Mouse (Mus musculus) neural tube, embryonic 14.5 days (tissue): ENCODE measurements at regions not wholly inside any gene's neighbourhood (a gene's known extent, or its start where the extent isn't known, plus 50 kb on each side); places are given as distances from the start of the nearest gene placed in this dataset.

Source experiments
- ATAC-seq: fragments of 200-750 bp; cut with Nextera tagmentation; 2 replicates; pipeline ENCODE4 v1.8.0; 2017; ENCODE audit warnings: low read depth, mild to moderate bottlenecking, moderate TSS enrichment, moderate library complexity
- H3K27ac ChIP-seq: fragments of 300-500 bp; sonication (generic); 2 replicates; pipeline ENCODE4 v1.5.1; 2014; ENCODE audit warnings: low read depth, mild to moderate bottlenecking, control low read depth, low read length, moderate library complexity, mixed read lengths
- H3K27me3 ChIP-seq: fragments of 300-500 bp; sonication (generic); 2 replicates; pipeline ENCODE4 v1.6.1; 2014; ENCODE audit warnings: low read length; ENCODE audit not compliant: control insufficient read depth, insufficient read depth
- H3K36me3 ChIP-seq: fragments of 300-500 bp; sonication (generic); 2 replicates; pipeline ENCODE4 v1.6.1; 2014; ENCODE audit warnings: low read length, mixed read lengths; ENCODE audit not compliant: control insufficient read depth, insufficient read depth
- H3K4me1 ChIP-seq: fragments of 300-500 bp; sonication (generic); 2 replicates; pipeline ENCODE4 v1.6.1; 2014; ENCODE audit warnings: low read length; ENCODE audit not compliant: control insufficient read depth, insufficient read depth
- H3K4me2 ChIP-seq: fragments of 300-500 bp; sonication (generic); 2 replicates; pipeline ENCODE4 v1.6.1; 2014; ENCODE audit warnings: mild to moderate bottlenecking, low read depth, low read length, control low read depth
- H3K4me3 ChIP-seq: fragments of 300-500 bp; sonication (generic); 2 replicates; pipeline ENCODE4 v1.5.1; 2014; ENCODE audit warnings: low read depth, low read length, control low read depth, mixed read lengths
- H3K9ac ChIP-seq: fragments of 300-500 bp; sonication (generic); replicated peaks from 2 replicates; pipeline ENCODE4 v1.6.1; 2014; ENCODE audit warnings: low read depth, mild to moderate bottlenecking, control low read depth, low read length, mixed read lengths
- H3K9me3 ChIP-seq: fragments of 300-500 bp; sonication (generic); 2 replicates; pipeline ENCODE4 v1.6.1; 2016; ENCODE audit warnings: low read length; ENCODE audit not compliant: control insufficient read depth
- WGBS: fragments of 180-500 bp; shearing (Covaris S2); extraction: QIAGEN DNeasy Blood & Tissue Kit; methylation state at CpG from one replicate; pipeline ENCODE4 v1.1.7; 2014; 5-methylcytosine and 5-hydroxymethylcytosine counted together

DNA sequence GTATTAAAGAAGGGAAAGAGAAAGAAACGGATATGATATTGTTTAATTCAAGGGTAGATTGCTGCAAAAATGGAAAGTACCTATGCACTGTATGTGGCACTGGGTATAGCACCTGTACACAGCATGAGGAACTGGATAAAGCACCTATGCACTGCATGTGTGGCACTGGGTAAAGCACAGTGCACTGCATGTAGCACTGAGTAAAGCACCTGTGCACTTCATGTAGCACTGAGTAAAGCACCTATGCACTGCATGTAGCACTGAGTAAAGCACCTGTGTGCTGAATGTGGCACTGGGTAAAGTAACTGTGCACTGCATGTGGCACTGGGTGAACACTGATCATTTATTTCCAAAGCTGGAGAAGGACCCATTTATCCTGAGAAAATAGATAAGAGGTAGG lies 280.2 kb upstream of the Fam49a start:
- Histone ChIP-seq H3K9me3 (no peaks in the 10 kb centered on the region), H3K27ac (no peak overlapping the region), H3K36me3 (no peaks in the 10 kb centered on the region), H3K27me3 (no peaks in the 10 kb centered on the region), H3K9ac (no peak overlapping the region), H3K4me2 (no peak overlapping the region), H3K4me1 (no peaks in the 10 kb centered on the region), H3K4me3 (no peak overlapping the region)
- no peak for ATAC-seq
- 81% methylated on average over 1 of the region's 1 CpGs for WGBS

DNA sequence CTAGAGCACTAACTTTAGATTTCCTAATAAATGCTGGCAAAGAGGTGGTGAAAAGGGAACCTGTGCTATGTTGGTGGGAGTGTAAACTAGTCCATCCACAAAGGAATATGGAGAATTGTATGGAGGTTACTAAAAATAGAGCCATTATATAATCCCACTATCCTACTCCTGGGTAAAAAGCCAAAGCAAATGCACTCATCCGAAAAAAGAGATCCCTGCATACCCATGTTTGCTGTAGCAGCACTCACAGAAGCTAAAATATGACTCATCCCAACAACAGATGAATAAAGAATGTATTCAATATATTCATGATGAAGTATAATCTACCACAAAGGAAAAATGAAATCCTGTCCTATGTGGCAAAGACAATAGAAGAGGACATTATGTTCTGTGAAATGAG lies 268.4 kb upstream of the Fam49a start:
- Histone ChIP-seq H3K27me3 (no peaks in the 10 kb centered on the region), H3K4me3 (no peak overlapping the region), H3K4me2 (no peak overlapping the region), H3K36me3 (no peaks in the 10 kb centered on the region), H3K27ac (no peak overlapping the region), H3K9ac (no peak overlapping the region), H3K4me1 (no peaks in the 10 kb centered on the region), H3K9me3 (no peaks in the 10 kb centered on the region)
- 88% methylated on average over 1 of the region's 1 CpGs for whole genome bisulfite sequencing
- ATAC-seq = no peak

DNA sequence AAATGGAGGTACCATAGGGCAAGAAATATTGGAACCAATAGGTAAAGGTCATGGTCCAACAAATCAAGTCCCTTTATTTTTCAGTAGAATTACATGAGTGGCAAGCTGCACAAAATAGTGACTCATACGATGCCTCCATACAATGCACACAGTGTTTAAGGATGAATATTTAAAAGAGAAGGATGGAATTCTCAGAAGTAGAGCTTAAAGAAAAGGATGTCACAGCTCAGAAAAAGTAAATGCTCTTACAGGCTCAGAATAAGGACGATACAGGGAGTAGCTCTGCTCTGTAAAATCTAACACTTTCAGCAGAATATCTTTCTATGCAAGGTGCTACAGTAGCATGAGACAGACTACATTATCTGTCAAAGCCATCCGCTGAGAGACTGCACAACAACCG lies 262.7 kb upstream of the Fam49a start:
- Histone ChIP-seq H3K9ac (no peak overlapping the region), H3K27ac (no peak overlapping the region), H3K36me3 (no peaks in the 10 kb centered on the region), H3K4me2 (no peak overlapping the region), H3K9me3 (no peaks in the 10 kb centered on the region), H3K4me1 (no peaks in the 10 kb centered on the region), H3K27me3 (no peaks in the 10 kb centered on the region), H3K4me3 (no peak overlapping the region)
- WGBS = 82% methylated on average over 4 of the region's 4 CpGs
- no peak for ATAC-seq

DNA sequence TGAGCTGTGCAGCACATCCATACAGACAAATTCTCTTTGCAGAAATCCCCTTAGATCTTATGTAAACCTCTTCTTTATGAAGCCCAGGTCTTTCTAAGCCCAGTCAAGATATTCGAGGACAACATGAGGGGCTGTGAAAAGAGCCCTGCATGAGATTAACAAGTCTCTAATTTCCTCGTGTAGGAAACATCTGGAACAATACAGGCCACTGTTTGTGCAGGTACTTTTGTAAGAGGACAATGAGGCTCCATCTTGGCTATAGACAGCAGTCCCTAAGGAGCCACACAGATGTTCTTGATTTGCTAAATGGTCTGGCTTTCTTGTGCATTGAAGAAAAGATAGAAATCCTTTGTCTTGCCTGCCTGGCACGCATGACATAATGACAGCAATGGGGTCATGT lies 259.5 kb upstream of the Fam49a start:
- Histone ChIP-seq H3K4me2 (no peak overlapping the region), H3K4me1 (no peaks in the 10 kb centered on the region), H3K36me3 (no peaks in the 10 kb centered on the region), H3K4me3 (no peak overlapping the region), H3K27ac (no peak overlapping the region), H3K9ac (no peak overlapping the region), H3K27me3 (no peaks in the 10 kb centered on the region), H3K9me3 (no peaks in the 10 kb centered on the region)
- ATAC-seq = no peak
- WGBS = 41% methylated on average over 3 of the region's 3 CpGs

DNA sequence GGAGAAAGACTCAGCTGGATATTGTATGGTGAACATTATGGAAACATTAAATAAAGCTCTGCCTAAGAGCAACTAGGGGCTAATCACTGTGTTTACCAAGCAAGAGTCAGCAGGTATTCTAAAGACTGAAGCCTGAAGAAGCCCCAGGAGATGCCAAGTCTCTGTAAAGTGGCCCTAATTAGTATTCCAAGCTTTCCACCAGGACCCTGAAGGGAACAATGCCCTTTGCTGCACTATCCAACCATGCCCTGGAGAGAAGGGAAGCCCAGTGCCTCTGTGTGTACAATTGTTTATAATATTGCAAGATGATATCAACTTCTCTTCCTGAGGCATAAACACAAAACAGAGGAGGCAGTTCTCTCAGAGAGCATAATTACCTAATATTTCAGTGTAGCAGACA lies 251.3 kb upstream of the Fam49a start:
- no peaks in the 10 kb centered on the region for H3K9me3 ChIP-seq
- H3K27me3 ChIP-seq = no peaks in the 10 kb centered on the region
- H3K36me3 ChIP-seq = no peaks in the 10 kb centered on the region
- H3K4me1 ChIP-seq = no peaks in the 10 kb centered on the region
- no peak overlapping the region for H3K4me3 ChIP-seq
- no peak overlapping the region for H3K9ac ChIP-seq
- ATAC-seq = no peak
- H3K27ac ChIP-seq = no peak overlapping the region
- H3K4me2 ChIP-seq = no peak overlapping the region

DNA sequence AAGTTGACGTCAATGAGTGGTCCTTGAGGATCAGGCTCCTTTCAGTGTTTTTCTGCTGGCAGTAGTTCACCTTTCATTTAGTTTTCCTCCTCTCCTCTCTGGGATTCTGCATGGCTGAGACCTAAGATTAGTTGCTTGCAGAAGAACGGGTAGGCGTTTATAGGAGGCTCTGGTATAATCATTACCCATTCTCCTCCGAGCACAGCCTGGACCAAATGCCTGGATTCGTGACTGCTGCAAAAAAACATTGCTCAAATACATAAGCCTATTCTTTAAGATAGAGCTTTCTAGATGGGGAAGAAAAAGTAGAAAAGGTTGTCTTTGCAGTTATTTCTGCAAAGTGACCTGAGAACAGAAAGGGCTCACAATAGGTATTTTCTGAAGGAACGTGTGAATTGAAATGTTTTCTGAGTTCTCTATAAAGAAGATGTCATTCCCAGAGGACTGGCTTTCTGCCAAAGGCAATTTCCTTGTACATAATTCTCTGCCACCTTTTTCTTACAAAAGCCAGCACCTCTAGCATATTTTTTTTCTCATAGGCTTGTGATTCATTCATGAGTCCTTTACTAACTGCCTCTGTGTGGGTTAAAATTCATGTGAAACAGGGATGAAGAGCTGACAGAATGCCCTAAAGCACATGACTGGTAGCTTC lies 238.0 kb upstream of the Fam49a start:
- H3K27me3 ChIP-seq = no peaks in the 10 kb centered on the region
- H3K27ac ChIP-seq = no peak overlapping the region
- WGBS = 80% methylated on average over 6 of the region's 6 CpGs
- no peak for ATAC-seq
- no peak overlapping the region for H3K9ac ChIP-seq
- H3K4me3 ChIP-seq = no peak overlapping the region
- H3K36me3 ChIP-seq = no peaks in the 10 kb centered on the region
- H3K4me2 ChIP-seq = no peak overlapping the region
- no peaks in the 10 kb centered on the region for H3K9me3 ChIP-seq
- H3K4me1 ChIP-seq = no peaks in the 10 kb centered on the region

DNA sequence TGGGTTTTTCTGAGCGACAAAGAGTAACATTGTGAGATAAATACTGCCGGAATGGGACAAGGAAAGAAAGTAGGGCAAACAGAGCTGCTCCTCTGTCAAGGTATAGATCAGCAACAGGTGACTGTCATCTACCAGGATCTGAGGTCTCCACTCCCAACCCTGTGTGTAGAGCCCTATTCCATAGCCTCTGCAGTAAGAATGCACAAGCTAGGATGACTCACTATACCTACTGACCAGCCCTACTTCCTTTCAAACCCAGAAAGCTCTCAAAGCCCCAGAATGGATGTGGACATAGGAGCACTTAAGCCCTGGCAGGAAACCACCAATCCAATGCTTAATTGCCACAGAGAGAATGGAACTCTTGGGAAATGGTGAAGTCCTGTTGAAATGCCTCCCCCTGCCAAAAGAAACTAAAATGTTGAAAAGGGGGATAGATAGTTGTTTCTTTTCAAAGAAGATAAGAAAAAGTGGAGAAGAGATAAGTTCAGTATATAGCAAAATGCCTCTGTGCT lies 231.8 kb upstream of the Fam49a start:
- no peak overlapping the region for H3K27ac ChIP-seq
- no peaks in the 10 kb centered on the region for H3K27me3 ChIP-seq
- no peak overlapping the region for H3K9ac ChIP-seq
- 90% methylated on average over 2 of the region's 2 CpGs for WGBS
- H3K4me2 ChIP-seq = no peak overlapping the region
- no peak overlapping the region for H3K4me3 ChIP-seq
- no peaks in the 10 kb centered on the region for H3K4me1 ChIP-seq
- H3K36me3 ChIP-seq = no peaks in the 10 kb centered on the region
- no peaks in the 10 kb centered on the region for H3K9me3 ChIP-seq
- ATAC-seq = no peak

DNA sequence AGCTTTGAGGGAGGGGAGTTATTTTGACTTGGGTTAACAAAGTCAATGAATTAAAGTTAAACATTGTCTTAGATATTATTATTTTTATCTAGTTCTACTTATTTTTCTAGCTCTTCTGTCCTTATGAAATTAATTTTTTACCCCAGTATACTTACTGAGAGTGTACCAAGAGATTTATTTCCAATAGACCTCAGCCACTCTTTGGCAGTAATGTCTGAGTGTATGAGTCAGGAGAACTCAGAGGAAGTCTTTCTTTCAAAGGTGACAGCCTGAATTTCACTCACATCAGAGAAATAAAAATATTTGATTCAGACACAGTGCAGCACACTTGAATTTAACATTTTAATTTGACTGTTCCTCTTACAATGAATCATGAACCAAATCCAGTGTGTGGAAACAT lies 227.4 kb upstream of the Fam49a start:
- H3K9me3 ChIP-seq = no peaks in the 10 kb centered on the region
- H3K4me2 ChIP-seq = no peak overlapping the region
- H3K4me3 ChIP-seq = no peak overlapping the region
- no peaks in the 10 kb centered on the region for H3K27me3 ChIP-seq
- no peaks in the 10 kb centered on the region for H3K4me1 ChIP-seq
- no peak overlapping the region for H3K9ac ChIP-seq
- no peak for ATAC-seq
- H3K36me3 ChIP-seq = no peaks in the 10 kb centered on the region
- H3K27ac ChIP-seq = no peak overlapping the region

DNA sequence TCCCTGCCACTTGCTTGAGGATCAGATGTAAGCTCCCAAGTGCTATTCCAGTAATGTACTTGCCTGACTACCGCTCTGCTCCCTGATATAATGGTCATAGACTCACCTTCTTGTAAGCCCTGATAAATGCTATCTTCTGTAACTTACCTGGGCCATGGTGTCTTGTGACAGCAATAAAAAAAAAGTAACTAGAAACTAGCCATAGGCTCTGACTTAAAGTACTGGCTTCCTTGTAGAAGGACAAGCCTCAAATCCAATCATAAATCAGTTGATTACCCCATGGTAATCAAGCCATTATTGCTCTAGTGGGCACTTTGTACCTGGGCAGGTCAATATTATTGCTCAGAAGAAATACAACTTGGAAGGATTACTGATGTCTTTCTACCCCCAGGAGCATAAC lies 222.7 kb upstream of the Fam49a start:
- no peaks in the 10 kb centered on the region for H3K4me1 ChIP-seq
- no peak for ATAC-seq
- no peaks in the 10 kb centered on the region for H3K36me3 ChIP-seq
- no peak overlapping the region for H3K4me3 ChIP-seq
- H3K27me3 ChIP-seq = no peaks in the 10 kb centered on the region
- no peak overlapping the region for H3K9ac ChIP-seq
- H3K4me2 ChIP-seq = no peak overlapping the region
- H3K27ac ChIP-seq = no peak overlapping the region
- no peaks in the 10 kb centered on the region for H3K9me3 ChIP-seq
- 86% methylated on average over 1 of the region's 1 CpGs for WGBS
